Comparison of ENCODE assay signal across 8 mouse cellular contexts in genomic region chrX:93911087-93911840, GRCm38 (mm10). TPM values are rescaled to one million over a fixed set of nuclear protein-coding genes. Genes with fewer than 3 reads are reported as not detected.
DNase-seq lines count a peak whose midpoint lies in the region; ATAC-seq and TF ChIP-seq lines count a peak whose summit lies in the region.

No protein-coding gene starts in this region.

- DNase-seq in B cell, adult 2 months, result peak; percentile 44 to 46
- peak; percentile 6 for DNase-seq in adrenal gland, adult 8-10 months
- DNase-seq in heart, adult 8-10 months (ENCODE audit: low spot score), result peak; percentile 11
- DNase-seq in kidney, adult 18-20 months, result peak; percentile 62
- DNase-seq in liver, result peak; percentile 61
- DNase-seq in midbrain, postnatal 0 days (ENCODE audit: low spot score), result peak; percentile 54
- DNase-seq in telencephalon, adult 2 months (ENCODE audit: low read depth, low spot score), result peak; percentile 13

- no peaks in the 10 kb centered on the region for H3K36me3 ChIP-seq in embryonic facial prominence, embryonic 12.5 days
- no peaks in the 10 kb centered on the region for H3K36me3 ChIP-seq in midbrain, postnatal 0 days (ENCODE audit: insufficient read depth, low read length)

- peak overlapping the region; percentile 17; the same call in 1 of the 2 replicates for H3K4me3 ChIP-seq in embryonic facial prominence, embryonic 12.5 days
- H3K4me3 ChIP-seq in midbrain, postnatal 0 days (ENCODE audit: low read depth, low read length), result peak overlapping the region; percentile 2; the same call in 1 of the 2 replicates

- 0 out of 2 replicates have a peak, but pooled peaks cover 6% of the 10 kb centered on the region for H3K27me3 ChIP-seq in embryonic facial prominence, embryonic 12.5 days
- no peaks in the 10 kb centered on the region for H3K27me3 ChIP-seq in midbrain, postnatal 0 days (ENCODE audit: insufficient read depth, low read length)

- H3K4me1 ChIP-seq in embryonic facial prominence, embryonic 12.5 days, result no peaks in the 10 kb centered on the region
- no peaks in the 10 kb centered on the region for H3K4me1 ChIP-seq in midbrain, postnatal 0 days (ENCODE audit: insufficient read depth, low read length)

- no peak overlapping the region for H3K9ac ChIP-seq in embryonic facial prominence, embryonic 12.5 days
- no peak overlapping the region for H3K9ac ChIP-seq in midbrain, postnatal 0 days (replicated peaks; ENCODE audit: low read length, poor library complexity, severe bottlenecking)

- peak; percentile 72; the same call in 1 of the 2 replicates for ATAC-seq in embryonic facial prominence, embryonic 12.5 days (ENCODE audit: insufficient number of reproducible peaks, insufficient read depth, low FRiP score, low TSS enrichment)
- ATAC-seq in midbrain, postnatal 0 days (ENCODE audit: low FRiP score), result peak; percentile 58

- WGBS in embryonic facial prominence, embryonic 12.5 days, result 26% methylated on average over 21 of the region's 21 CpGs
- WGBS in midbrain, postnatal 0 days, result 25% methylated on average over 21 of the region's 21 CpGs

- TF ChIP-seq CTCF in midbrain, postnatal 0 days (IDR thresholded peaks at IDR 0.05), result peak; percentile 74

- no peaks in the 10 kb centered on the region for H3K9me3 ChIP-seq in embryonic facial prominence, embryonic 12.5 days
- H3K9me3 ChIP-seq in midbrain, postnatal 0 days (ENCODE audit: low read length), result no peaks in the 10 kb centered on the region

- H3K4me2 ChIP-seq in embryonic facial prominence, embryonic 12.5 days (replicated peaks), result peak overlapping the region; percentile 48
- H3K4me2 ChIP-seq in midbrain, postnatal 0 days (ENCODE audit: low read depth, low read length, poor library complexity, severe bottlenecking), result peak overlapping the region; percentile 27

- H3K27ac ChIP-seq in embryonic facial prominence, embryonic 12.5 days, result no peak overlapping the region
- H3K27ac ChIP-seq in midbrain, postnatal 0 days (ENCODE audit: low read depth, low read length), result no peak overlapping the region

RNA-seq across cellular contexts. Expression of gene AU015836, which starts 57.2 kb away (rescaled TPM):
- total RNA-seq in adrenal gland, adult 8-10 months (2022), result not detected
- 0.10 TPM in 1 of 2 replicates, not detected in the other for polyA plus RNA-seq in embryonic facial prominence, embryonic 12.5 days (2016; fragmentation: Nextera tagmentation; extraction: Ambion mirVana)
- not detected for total RNA-seq in heart, adult 8-10 months (2022)
- total RNA-seq in midbrain, postnatal 0 days (2014; rRNA removed), result not detected in 2 replicates
- not detected in 2 replicates for polyA plus RNA-seq in midbrain, postnatal 0 days (2015; fragmentation: Nextera tagmentation; extraction: Ambion mirVana)

Comparison
In these comparisons a context has a peak if more than half of its experiments do, and no peak if none do; other contexts are left out.
1. DNase-seq: peak in every context shown above with its lines; median percentile 62 in kidney, adult 18-20 months; 61 in liver; 54 in midbrain, postnatal 0 days; 45 in B cell, adult 2 months; 13 in telencephalon, adult 2 months; 11 in heart, adult 8-10 months; 6 in adrenal gland, adult 8-10 months.